In genomic region chr1:39779111-39779980, GRCm38 (mm10) we compare ENCODE assay signal across 18 mouse cellular contexts. TPM values are rescaled to one million over a fixed set of nuclear protein-coding genes. Genes with fewer than 3 reads are reported as not detected.
"Had no signal": no experiment of that assay in that cellular context is flagged by ENCODE, and none has a peak within 500 bp of the region (broad histone marks: within the 10 kb centered on the region; RNA-seq: fewer than 3 reads in every experiment).

No protein-coding gene starts in this region.

- H3K4me1 ChIP-seq: kidney, embryonic 15.5 days; limb, embryonic 15.5 days; midbrain, embryonic 12.5 days had no signal

- H3K27ac ChIP-seq: kidney, embryonic 15.5 days; limb, embryonic 15.5 days; liver, embryonic 14.5 days; midbrain, embryonic 12.5 days; neural tube, embryonic 13.5 days had no signal

- H3K27me3 ChIP-seq: kidney, embryonic 15.5 days; limb, embryonic 15.5 days; midbrain, embryonic 12.5 days; neural tube, embryonic 13.5 days had no signal

- H3K4me2 ChIP-seq: kidney, embryonic 15.5 days; limb, embryonic 15.5 days; midbrain, embryonic 12.5 days; neural tube, embryonic 13.5 days had no signal

- H3K4me3 ChIP-seq: kidney, embryonic 15.5 days; limb, embryonic 15.5 days; midbrain, embryonic 12.5 days; neural tube, embryonic 13.5 days had no signal

- ATAC-seq: intestine, embryonic 16.5 days; midbrain, embryonic 16.5 days had no signal

- DNase-seq: kidney, adult 2 months; kidney, postnatal 14 days; layer of hippocampus, postnatal 36 days; lung, adult 18-20 months; right cerebral cortex, postnatal 14 days; thymus, adult 2 months; thymus, postnatal 25 days had no signal

- H3K9ac ChIP-seq: kidney, embryonic 15.5 days; limb, embryonic 15.5 days; liver, embryonic 14.5 days; midbrain, embryonic 12.5 days; neural tube, embryonic 13.5 days had no signal

- H3K9me3 ChIP-seq: kidney, embryonic 15.5 days; limb, embryonic 15.5 days; midbrain, embryonic 12.5 days; neural tube, embryonic 13.5 days had no signal

- H3K36me3 ChIP-seq: kidney, embryonic 15.5 days; limb, embryonic 15.5 days; midbrain, embryonic 12.5 days; neural tube, embryonic 13.5 days had no signal

RNA-seq across cellular contexts. Expression of gene Gm3646, which starts 25.8 kb away (rescaled TPM):
- polyA plus RNA-seq: intestine, embryonic 16.5 days; kidney, adult 2 months; kidney, embryonic 15.5 days; large intestine, adult 2 months; limb, embryonic 11.5 days; limb, embryonic 15.5 days; liver, embryonic 14.5 days; midbrain, embryonic 12.5 days; midbrain, embryonic 16.5 days; neural tube, embryonic 13.5 days; spleen, adult 2 months; testis, adult 2 months; thymus, adult 2 months had no signal

RNA-seq across cellular contexts. Expression of gene Rfx8, which starts 58.5 kb away (rescaled TPM):
- polyA plus RNA-seq: kidney, adult 2 months; large intestine, adult 2 months had no signal
